Mouse (Mus musculus): Measurements from ENCODE around the gene Fam222a. TPM values are rescaled to one million over a fixed set of nuclear protein-coding genes. Genes with fewer than 3 reads are reported as not detected.

Gene Fam222a
- 1 to 10 TPM; 7.2 to 8.0 TPM for total RNA-seq (2021)

- DNase-seq, result peak; percentile 76 to 79
- intact Hi-C loops (cut with DNase I), result loop anchor here (1.0 to 5.0 kb wide), 3 partner anchors 27 to 106 kb away; no protein-coding TSS in a partner anchor
These were observed at the start of gene Fam222a for GRCm38 (mm10) chr5:114567565-114568197. TSS of gene Fam222a (plus strand) at chr5:114568016.

- intact Hi-C loops (cut with DNase I), result no loop called here
- DNase-seq, result no peak
These were observed 39.5 kb upstream of the Fam222a start for GRCm38 (mm10) chr5:114528355-114528754.

GRCm38 (mm10) chr5:114530337-114530736 is 37.5 kb upstream of the Fam222a start:
- DNase-seq, result no peak
- intact Hi-C loops (cut with DNase I), result no loop called here

GRCm38 (mm10) chr5:114532055-114532454 is 35.8 kb upstream of the Fam222a start:
- DNase-seq, result no peak
- intact Hi-C loops (cut with DNase I), result no loop called here

- peak in 1 of 2 experiments; percentile 19 for DNase-seq
- intact Hi-C loops (cut with DNase I), result no loop called here
These were observed 30.4 kb upstream of the Fam222a start for GRCm38 (mm10) chr5:114537308-114538020.

GRCm38 (mm10) chr5:114538021-114538405 is 29.8 kb upstream of the Fam222a start:
- intact Hi-C loops (cut with DNase I), result no loop called here
- peak in 1 of 2 experiments; percentile 38 for DNase-seq

- intact Hi-C loops (cut with DNase I), result no loop called here
- peak in 1 of 2 experiments; percentile 11 for DNase-seq
These were observed 29.1 kb upstream of the Fam222a start for GRCm38 (mm10) chr5:114538752-114539151.

GRCm38 (mm10) chr5:114539766-114540165 is 28.1 kb upstream of the Fam222a start:
- intact Hi-C loops (cut with DNase I), result loop anchor here (2.0 kb wide), 1 partner anchor 29 kb away; the partner anchor contains the start of gene Fam222a
- no peak for DNase-seq

- DNase-seq, result peak; percentile 57 to 72
- intact Hi-C loops (cut with DNase I), result loop anchor here (2.0 kb wide), 1 partner anchor 27 kb away; the partner anchor contains the start of gene Fam222a
These were observed 26.0 kb upstream of the Fam222a start for GRCm38 (mm10) chr5:114541656-114542445.

GRCm38 (mm10) chr5:114543656-114544055 is 24.2 kb upstream of the Fam222a start:
- no peak for DNase-seq
- intact Hi-C loops (cut with DNase I), result no loop called here

GRCm38 (mm10) chr5:114544205-114544604 is 23.6 kb upstream of the Fam222a start:
- DNase-seq, result no peak
- intact Hi-C loops (cut with DNase I), result no loop called here

GRCm38 (mm10) chr5:114545076-114545475 is 22.7 kb upstream of the Fam222a start:
- DNase-seq, result no peak
- intact Hi-C loops (cut with DNase I), result no loop called here

- no peak for DNase-seq
- intact Hi-C loops (cut with DNase I), result no loop called here
These were observed 18.8 kb upstream of the Fam222a start for GRCm38 (mm10) chr5:114548976-114549375.

- intact Hi-C loops (cut with DNase I), result no loop called here
These were observed 18.0 kb upstream of the Fam222a start for GRCm38 (mm10) chr5:114549770-114550169.

GRCm38 (mm10) chr5:114550431-114550830 is 17.4 kb upstream of the Fam222a start:
- no peak for DNase-seq
- intact Hi-C loops (cut with DNase I), result no loop called here

More at GRCm38 (mm10) chr5:114549770-114550169, 18.0 kb upstream of the Fam222a start:
- no peak for DNase-seq

- intact Hi-C loops (cut with DNase I), result no loop called here
- no peak for DNase-seq
These were observed 16.8 kb upstream of the Fam222a start for GRCm38 (mm10) chr5:114550886-114551492.

- intact Hi-C loops (cut with DNase I), result no loop called here
These were observed 15.2 kb upstream of the Fam222a start for GRCm38 (mm10) chr5:114552507-114553208.

GRCm38 (mm10) chr5:114553706-114554105 is 14.1 kb upstream of the Fam222a start:
- intact Hi-C loops (cut with DNase I), result no loop called here
- DNase-seq, result no peak

More at GRCm38 (mm10) chr5:114552507-114553208, 15.2 kb upstream of the Fam222a start:
- no peak for DNase-seq

GRCm38 (mm10) chr5:114555424-114555823 is 12.4 kb upstream of the Fam222a start:
- intact Hi-C loops (cut with DNase I), result no loop called here
- no peak for DNase-seq

- intact Hi-C loops (cut with DNase I), result loop anchor here (2.0 kb wide), 1 partner anchor 67 kb away; no protein-coding TSS in a partner anchor
- DNase-seq, result no peak
These were observed 11.7 kb upstream of the Fam222a start for GRCm38 (mm10) chr5:114556109-114556508.
